Mouse (Mus musculus) left cerebral cortex, postnatal 4 days (tissue): ENCODE measurements around the gene Smoc1. TPM values are rescaled to one million over a fixed set of nuclear protein-coding genes. Genes with fewer than 3 reads are reported as not detected.

Source experiments
- DNase-seq: peaks from one replicate; pipeline ENCODE4 v3.0.0-alpha.2; 2022
- intact Hi-C: fragments of 180-260 bp; cut with DNase I; formaldehyde crosslinking; loops from one replicate; pipeline ENCODE4 v1.15.1; 2025
- total RNA-seq, 2 experiments: library from RNA; stranded (reverse); gene quantifications; 2 replicates each; pipeline ENCODE4 v1.2.3; 2021

Gene Smoc1
- total RNA-seq, 2 experiments from 2014 or later = 15.8 to 17.2 TPM

DNA sequence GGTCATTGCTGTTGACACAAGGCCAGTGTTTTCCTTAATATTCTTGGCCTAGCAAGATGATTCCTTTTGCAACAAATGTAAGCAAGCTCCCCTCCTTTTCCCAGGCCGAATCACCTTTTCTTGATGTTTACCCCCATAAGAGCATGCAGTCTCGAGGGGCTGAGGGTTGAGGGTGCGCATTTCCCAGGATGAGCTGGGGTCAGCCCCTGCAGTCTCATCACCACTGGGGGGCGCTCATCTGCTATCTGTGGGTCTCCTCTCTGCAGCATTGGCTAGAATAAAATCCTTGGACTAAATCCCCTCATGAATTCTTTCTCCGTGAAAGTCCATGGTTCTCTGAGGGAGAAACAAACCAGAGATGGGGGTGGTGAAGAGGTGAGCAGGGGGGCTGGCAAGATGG, 134.2 kb downstream of the Smoc1 start:
- intact Hi-C loops = no loop called here
- DNase-seq = peak; percentile 52

DNA sequence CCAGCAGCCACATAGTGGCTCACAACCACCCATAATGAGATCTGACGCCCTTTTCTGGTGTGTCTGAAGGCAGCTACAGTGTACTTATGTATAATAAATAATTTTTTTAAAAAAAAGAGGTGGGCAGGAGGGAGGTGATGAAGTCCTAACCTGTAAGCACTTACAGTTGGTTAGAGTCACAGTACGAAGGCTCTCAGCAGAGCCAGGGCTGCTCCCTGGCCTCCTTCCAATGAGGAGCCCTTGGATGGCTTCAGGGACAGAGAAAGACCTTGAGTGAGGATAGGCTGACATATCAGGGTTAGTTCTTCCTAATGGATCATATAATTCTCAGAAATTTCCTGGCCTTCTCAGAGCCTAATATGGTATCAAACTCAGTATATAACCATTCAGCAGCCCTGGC, 134.7 kb downstream of the Smoc1 start:
- intact Hi-C loops = no loop called here
- DNase-seq = no peak

- DNase-seq = no peak
- intact Hi-C loops = no loop called here
Measured at GRCm38 (mm10) chr12:81163131-81163530, 136.5 kb downstream of the Smoc1 start.

DNA sequence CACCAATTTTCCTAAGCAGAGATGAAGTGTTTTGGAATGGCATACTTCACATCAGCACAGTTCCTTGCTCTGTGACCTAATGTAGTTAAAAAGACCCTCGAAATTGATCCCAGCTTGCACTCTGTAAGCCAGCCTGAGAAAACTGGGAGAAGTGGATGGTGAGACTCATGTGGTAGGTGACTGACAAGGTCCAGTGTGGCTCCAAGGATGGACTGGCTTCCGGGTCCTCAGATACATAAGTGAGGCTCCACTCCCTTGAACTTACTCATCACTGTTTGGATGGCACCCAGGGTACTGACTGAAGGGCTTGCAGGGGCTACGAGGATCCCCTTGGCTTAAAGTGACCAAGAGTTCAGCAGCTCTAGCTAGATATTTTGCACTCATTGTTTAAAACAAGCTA, 137.0 kb downstream of the Smoc1 start:
- intact Hi-C loops = no loop called here
- no peak for DNase-seq

GRCm38 (mm10) chr12:81166092-81166491, 139.5 kb downstream of the Smoc1 start:
- DNase-seq = no peak
- intact Hi-C loops = no loop called here

GRCm38 (mm10) chr12:81166615-81167014, 140.0 kb downstream of the Smoc1 start:
- intact Hi-C loops = no loop called here
- no peak for DNase-seq

- intact Hi-C loops = no loop called here
- no peak for DNase-seq
Measured at GRCm38 (mm10) chr12:81167142-81167541, 140.5 kb downstream of the Smoc1 start.

GRCm38 (mm10) chr12:81168031-81168430, 141.4 kb downstream of the Smoc1 start:
- intact Hi-C loops = no loop called here

GRCm38 (mm10) chr12:81168494-81168893, 141.9 kb downstream of the Smoc1 start:
- DNase-seq = no peak
- intact Hi-C loops = no loop called here

More at GRCm38 (mm10) chr12:81168031-81168430, 141.4 kb downstream of the Smoc1 start:
- DNase-seq = no peak

GRCm38 (mm10) chr12:81170076-81170475, 143.5 kb downstream of the Smoc1 start:
- DNase-seq = no peak
- intact Hi-C loops = no loop called here

DNA sequence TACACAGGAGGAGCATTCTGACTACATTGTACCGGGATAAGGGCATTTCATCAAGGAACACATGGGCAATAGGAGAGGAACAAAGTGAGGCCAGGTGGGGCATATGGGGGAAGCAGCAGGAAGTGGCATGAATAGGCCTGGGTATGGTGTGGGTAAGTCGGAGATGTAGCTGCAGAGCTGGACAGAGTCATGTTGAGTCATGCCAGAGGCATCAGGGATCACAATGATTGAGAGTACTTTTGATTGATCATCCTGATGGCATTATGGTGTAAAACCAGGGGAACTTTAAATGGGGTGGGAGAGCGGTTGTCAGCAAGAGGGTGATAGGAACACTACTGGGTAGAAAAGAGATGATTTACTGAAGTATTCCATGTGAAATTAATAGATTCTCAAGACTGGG, 146.4 kb downstream of the Smoc1 start:
- intact Hi-C loops = no loop called here
- no peak for DNase-seq

- no peak for DNase-seq
- intact Hi-C loops = no loop called here
Measured at GRCm38 (mm10) chr12:81173893-81174292, 147.3 kb downstream of the Smoc1 start.

DNA sequence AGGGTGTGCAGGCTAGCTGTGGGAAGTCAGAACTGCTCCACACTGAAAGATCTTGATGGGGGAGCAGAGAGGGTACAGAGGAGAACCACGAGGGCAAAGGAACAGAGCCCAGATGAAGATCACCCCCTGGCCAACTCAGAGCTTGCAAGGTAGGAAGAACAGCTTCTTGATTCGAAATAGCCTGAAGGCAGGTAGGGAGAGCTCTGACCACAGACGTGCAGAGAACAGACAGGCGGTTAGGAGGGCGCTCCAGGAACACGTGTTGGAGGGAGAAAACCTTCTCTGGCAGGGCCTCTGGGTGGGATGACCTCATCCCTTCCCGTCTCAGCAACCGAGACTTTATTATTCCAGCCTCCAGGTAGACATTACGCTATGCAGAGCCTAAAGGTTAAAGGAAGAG, 148.6 kb downstream of the Smoc1 start:
- DNase-seq = no peak
- intact Hi-C loops = no loop called here

- DNase-seq = peak; percentile 71
- intact Hi-C loops = loop anchor here (5.0 kb wide), 1 partner anchor 200 kb away; no protein-coding TSS in a partner anchor
Measured at GRCm38 (mm10) chr12:81182073-81182472, 155.5 kb downstream of the Smoc1 start.

DNA sequence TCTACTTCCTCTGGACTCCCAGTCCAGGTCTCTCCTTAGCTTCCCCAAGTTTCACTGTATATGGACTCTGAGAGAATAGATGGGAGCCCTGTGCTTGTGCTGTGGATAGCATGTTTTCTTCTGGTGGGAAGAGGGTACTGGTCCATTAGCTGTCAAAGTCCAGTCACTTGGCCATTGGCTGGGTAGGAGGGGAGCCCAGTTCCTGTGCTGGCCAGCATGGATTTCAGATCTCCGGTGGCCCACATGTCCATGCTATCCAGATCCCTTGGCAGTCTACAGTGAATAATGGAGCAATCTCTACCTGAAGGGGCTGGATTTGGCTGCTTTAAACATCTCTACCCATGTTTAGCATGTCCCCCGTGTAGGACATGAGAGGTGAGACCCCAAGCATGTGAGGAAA, 158.4 kb downstream of the Smoc1 start:
- no peak for DNase-seq
- intact Hi-C loops = loop anchor here (5.0 kb wide), 1 partner anchor 203 kb away; no protein-coding TSS in a partner anchor

- intact Hi-C loops = no loop called here
- no peak for DNase-seq
Measured at GRCm38 (mm10) chr12:81186081-81186480, 159.5 kb downstream of the Smoc1 start.

GRCm38 (mm10) chr12:81186668-81187067, 160.1 kb downstream of the Smoc1 start:
- no peak for DNase-seq
- intact Hi-C loops = no loop called here

DNA sequence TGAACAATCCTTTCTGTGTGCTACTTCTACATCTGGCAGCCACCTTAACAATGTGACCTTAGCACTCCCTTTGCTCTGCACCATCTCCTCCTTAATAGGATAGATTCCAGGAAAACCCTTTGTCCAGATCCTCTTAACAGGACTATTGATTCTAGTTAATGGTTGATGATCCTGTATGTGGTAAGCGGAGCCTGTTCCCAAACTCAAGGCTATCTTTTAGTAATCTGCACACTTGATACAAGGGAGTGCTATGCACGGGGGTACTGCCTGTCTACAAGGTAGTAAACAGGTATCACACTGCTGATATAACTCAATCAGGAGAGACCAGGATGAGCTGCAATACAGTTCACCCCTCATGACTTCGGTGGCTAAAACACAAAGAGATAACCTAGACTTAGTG, 161.8 kb downstream of the Smoc1 start:
- intact Hi-C loops = no loop called here
- DNase-seq = no peak

DNA sequence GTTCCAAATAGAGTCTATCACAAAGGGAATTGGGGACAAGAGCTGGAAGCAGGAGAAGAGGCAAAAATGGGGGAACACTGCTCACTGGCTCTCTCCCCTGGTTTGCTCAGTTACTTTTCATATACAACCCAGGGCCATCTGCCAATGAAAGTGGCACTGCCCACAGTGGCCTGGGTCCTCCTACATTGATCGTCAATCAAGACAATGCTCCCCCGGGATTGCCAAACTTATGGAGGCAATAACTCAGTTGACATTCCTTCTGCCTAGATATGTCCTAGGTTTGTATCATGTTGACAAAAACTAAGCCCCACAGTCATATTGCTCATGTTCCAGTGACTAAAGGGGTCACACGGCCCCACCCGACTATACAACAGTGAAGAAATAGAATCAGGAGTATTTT, 162.4 kb downstream of the Smoc1 start:
- DNase-seq = no peak
- intact Hi-C loops = no loop called here

DNA sequence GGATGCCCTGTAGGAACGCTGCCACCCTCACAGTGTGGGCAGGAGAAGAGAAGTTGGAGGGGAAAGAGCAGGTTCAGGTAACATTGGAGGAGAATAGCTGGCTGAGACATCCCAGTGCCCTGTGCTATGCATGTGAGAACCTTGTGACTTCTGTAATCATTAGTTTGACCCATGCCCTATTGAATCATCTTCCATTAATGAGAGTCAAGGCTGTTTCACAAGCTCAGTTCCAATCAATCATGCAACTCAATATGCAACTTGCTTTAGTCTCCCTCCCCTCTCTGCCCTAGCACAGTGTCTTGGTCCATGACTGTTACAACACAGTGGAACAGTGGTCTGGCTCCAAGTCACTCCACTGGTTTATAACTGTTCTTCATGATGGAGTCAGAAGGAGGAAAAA, 163.0 kb downstream of the Smoc1 start:
- DNase-seq = no peak
- intact Hi-C loops = no loop called here

GRCm38 (mm10) chr12:81193968-81194367, 167.4 kb downstream of the Smoc1 start:
- intact Hi-C loops = no loop called here
- DNase-seq = no peak

GRCm38 (mm10) chr12:81197468-81198075, 171.0 kb downstream of the Smoc1 start:
- intact Hi-C loops = no loop called here
- no peak for DNase-seq
